Mouse (Mus musculus) heart, adult 2 months (tissue): ENCODE data around the gene Fanci.

Source experiments
- CTCF ChIP-seq: fragments of 200-600 bp; IDR thresholded peaks from 2 replicates; pipeline ENCODE4 v1.8.1; 2022; ENCODE audit warnings: antibody characterized with exemption, mild to moderate bottlenecking, moderate library complexity
- EP300 ChIP-seq: fragments of 200-500 bp; IDR thresholded peaks from 2 replicates; pipeline ENCODE4 v1.6.1; 2011; ENCODE audit warnings: low read depth, low read length, control low read depth; ENCODE audit not compliant: insufficient read depth

- no peak for TF ChIP-seq CTCF
- no peak for TF ChIP-seq EP300
Observed at GRCm38 (mm10) chr7:79395186-79395585, 3.5 kb downstream of the Fanci start.
